Mouse (Mus musculus) stomach, embryonic 14.5 days (tissue): ENCODE results near the gene Plxnd1. TPM values are rescaled to one million over a fixed set of nuclear protein-coding genes. Genes with fewer than 3 reads are reported as not detected.

Source experiments
- ATAC-seq: fragments of 200-750 bp; cut with Nextera tagmentation; 2 replicates; pipeline ENCODE4 v1.8.0; 2017; ENCODE audit warnings: low read depth, moderate TSS enrichment; ENCODE audit not compliant: insufficient number of reproducible peaks, insufficient read depth, low FRiP score
- H3K27ac ChIP-seq: fragments of 300-500 bp; sonication (generic); 2 replicates; pipeline ENCODE4 v1.5.1; 2014; ENCODE audit warnings: mild to moderate bottlenecking, low read length, moderate library complexity, mixed read lengths
- H3K27me3 ChIP-seq: fragments of 300-500 bp; sonication (generic); 2 replicates; pipeline ENCODE4 v1.6.1; 2014; ENCODE audit warnings: low read length, control low read depth, mixed read lengths; ENCODE audit not compliant: control insufficient read depth, insufficient read depth
- H3K36me3 ChIP-seq: fragments of 300-500 bp; sonication (generic); 2 replicates; pipeline ENCODE4 v1.6.1; 2014; ENCODE audit warnings: mild to moderate bottlenecking, control low read depth, low read length, moderate library complexity, mixed read lengths; ENCODE audit not compliant: control insufficient read depth, insufficient read depth
- H3K4me1 ChIP-seq: fragments of 300-500 bp; sonication (generic); 2 replicates; pipeline ENCODE4 v1.6.1; 2014; ENCODE audit warnings: low read length, control low read depth, mixed read lengths; ENCODE audit not compliant: control insufficient read depth, insufficient read depth
- H3K4me2 ChIP-seq: fragments of 300-500 bp; sonication (generic); replicated peaks from 2 replicates; pipeline ENCODE4 v1.6.1; 2014; ENCODE audit warnings: low read depth, low read length, control low read depth
- H3K4me3 ChIP-seq: fragments of 300-500 bp; sonication (generic); 2 replicates; pipeline ENCODE4 v1.5.1; 2014; ENCODE audit warnings: low read depth, low read length, control low read depth
- H3K9ac ChIP-seq: fragments of 300-500 bp; sonication (generic); replicated peaks from 2 replicates; pipeline ENCODE4 v1.6.1; 2014; ENCODE audit warnings: low read depth, mild to moderate bottlenecking, control low read depth, low read length, moderate library complexity, mixed read lengths
- H3K9me3 ChIP-seq: fragments of 300-500 bp; sonication (generic); 2 replicates; pipeline ENCODE4 v1.6.1; 2016; ENCODE audit warnings: low read depth, low read length, control low read depth; ENCODE audit not compliant: control insufficient read depth
- WGBS: fragments of 180-500 bp; shearing (Covaris S2); extraction: QIAGEN DNeasy Blood & Tissue Kit; methylation state at CpG from one replicate; pipeline ENCODE4 v1.1.7; 2014; 5-methylcytosine and 5-hydroxymethylcytosine counted together
- polyA plus RNA-seq: library from polyadenylated mRNA; unstranded; fragments of >200 nt; fragmentation: Nextera tagmentation; extraction: Ambion mirVana; gene quantifications from 2 replicates; pipeline ENCODE4 v1.2.1, GENCODE M21; 2014

Plxnd1 gene
- polyA plus RNA-seq, 1 experiment from 2014 or later: 44.5 TPM

- H3K4me1 ChIP-seq: peaks cover 12% of the 10 kb centered on the region
- no peak overlapping the region for H3K4me2 ChIP-seq
- H3K4me3 ChIP-seq: no peak overlapping the region
- H3K9ac ChIP-seq: no peak overlapping the region
- no peaks in the 10 kb centered on the region for H3K36me3 ChIP-seq
- no peak overlapping the region for H3K27ac ChIP-seq
- no peaks in the 10 kb centered on the region for H3K9me3 ChIP-seq
- H3K27me3 ChIP-seq: no peaks in the 10 kb centered on the region
- no peak for ATAC-seq
- 80% methylated on average over 10 of the region's 10 CpGs for WGBS
These were observed 67.2 kb downstream of the Plxnd1 start for GRCm38 (mm10) chr6:115927292-115928242.

- no peak overlapping the region for H3K27ac ChIP-seq
- no peaks in the 10 kb centered on the region for H3K36me3 ChIP-seq
- H3K9me3 ChIP-seq: no peaks in the 10 kb centered on the region
- H3K4me3 ChIP-seq: no peak overlapping the region
- no peak overlapping the region for H3K4me2 ChIP-seq
- no peak for ATAC-seq
- no peak overlapping the region for H3K9ac ChIP-seq
- no peaks in the 10 kb centered on the region for H3K27me3 ChIP-seq
- WGBS: 82% methylated on average over 10 of the region's 10 CpGs
- H3K4me1 ChIP-seq: peaks cover 12% of the 10 kb centered on the region
These were observed 68.4 kb downstream of the Plxnd1 start for GRCm38 (mm10) chr6:115926416-115926815.

GRCm38 (mm10) chr6:115924829-115925228 lies 70.0 kb downstream of the Plxnd1 start:
- 31% methylated on average over 6 of the region's 6 CpGs for WGBS
- no peak overlapping the region for H3K4me3 ChIP-seq
- ATAC-seq: no peak; the same call in 1 of the 2 replicates

GRCm38 (mm10) chr6:115919876-115920275 lies 74.9 kb downstream of the Plxnd1 start:
- H3K27me3 ChIP-seq: no peaks in the 10 kb centered on the region
- H3K27ac ChIP-seq: no peak overlapping the region
- H3K9ac ChIP-seq: no peak overlapping the region
- H3K4me3 ChIP-seq: no peak overlapping the region
- H3K9me3 ChIP-seq: no peaks in the 10 kb centered on the region
- no peaks in the 10 kb centered on the region for H3K4me1 ChIP-seq
- ATAC-seq: no peak
- H3K4me2 ChIP-seq: no peak overlapping the region
- H3K36me3 ChIP-seq: no peaks in the 10 kb centered on the region
- 93% methylated on average over 5 of the region's 5 CpGs for WGBS

More at GRCm38 (mm10) chr6:115924829-115925228, 70.0 kb downstream of the Plxnd1 start:
- H3K4me2 ChIP-seq: no peak overlapping the region
- H3K9ac ChIP-seq: no peak overlapping the region
- H3K27ac ChIP-seq: no peak overlapping the region
- H3K36me3 ChIP-seq: no peaks in the 10 kb centered on the region
- H3K27me3 ChIP-seq: no peaks in the 10 kb centered on the region
- peaks cover 6% of the 10 kb centered on the region for H3K4me1 ChIP-seq
- no peaks in the 10 kb centered on the region for H3K9me3 ChIP-seq

- Histone ChIP-seq H3K4me2 (no peak overlapping the region), H3K36me3 (no peaks in the 10 kb centered on the region; the same call in 1 of the 2 replicates), H3K4me1 (no peaks in the 10 kb centered on the region), H3K27me3 (no peaks in the 10 kb centered on the region), H3K9me3 (no peaks in the 10 kb centered on the region), H3K4me3 (no peak overlapping the region), H3K27ac (no peak overlapping the region), H3K9ac (no peak overlapping the region)
- ATAC-seq: no peak
- WGBS: 81% methylated on average over 1 of the region's 1 CpGs
These were observed 76.2 kb downstream of the Plxnd1 start for GRCm38 (mm10) chr6:115918615-115919014.

- Histone ChIP-seq H3K4me1 (no peaks in the 10 kb centered on the region), H3K27me3 (no peaks in the 10 kb centered on the region), H3K4me3 (no peak overlapping the region), H3K27ac (no peak overlapping the region), H3K4me2 (no peak overlapping the region), H3K9ac (no peak overlapping the region), H3K9me3 (no peaks in the 10 kb centered on the region), H3K36me3 (no peaks in the 10 kb centered on the region; the same call in 1 of the 2 replicates)
- 94% methylated on average over 5 of the region's 5 CpGs for WGBS
- no peak for ATAC-seq
These were observed 78.2 kb downstream of the Plxnd1 start for GRCm38 (mm10) chr6:115916611-115917010.

- WGBS: 65% methylated on average over 17 of the region's 17 CpGs
- Histone ChIP-seq H3K9ac (no peak overlapping the region), H3K27ac (no peak overlapping the region; the same call in 1 of the 2 replicates), H3K9me3 (no peaks in the 10 kb centered on the region), H3K27me3 (no peaks in the 10 kb centered on the region), H3K4me3 (no peak overlapping the region), H3K4me1 (no peaks in the 10 kb centered on the region), H3K36me3 (peaks cover 1% of the 10 kb centered on the region), H3K4me2 (no peak overlapping the region)
- no peak for ATAC-seq
These were observed 79.0 kb downstream of the Plxnd1 start for GRCm38 (mm10) chr6:115915601-115916445.

GRCm38 (mm10) chr6:115914511-115915202 lies 80.1 kb downstream of the Plxnd1 start:
- Histone ChIP-seq H3K36me3 (peaks cover 5% of the 10 kb centered on the region), H3K9ac (no peak overlapping the region), H3K27ac (no peak overlapping the region), H3K4me1 (no peaks in the 10 kb centered on the region), H3K9me3 (no peaks in the 10 kb centered on the region), H3K4me2 (no peak overlapping the region), H3K4me3 (no peak overlapping the region), H3K27me3 (no peaks in the 10 kb centered on the region)
- no peak for ATAC-seq
- 77% methylated on average over 15 of the region's 15 CpGs for WGBS
